Mouse (Mus musculus) limb, embryonic 13.5 days (tissue): ENCODE data around the gene Dlgap4. TPM values are rescaled to one million over a fixed set of nuclear protein-coding genes. Genes with fewer than 3 reads are reported as not detected.

Experiments used
- ATAC-seq: fragments of 200-750 bp; cut with Nextera tagmentation; 2 replicates; pipeline ENCODE4 v1.8.0; 2017; ENCODE audit warnings: low read depth, moderate number of reproducible peaks, moderate TSS enrichment; ENCODE audit not compliant: low FRiP score
- H3K27ac ChIP-seq: fragments of 300-500 bp; sonication (generic); 2 replicates; pipeline ENCODE4 v1.5.1; 2015; ENCODE audit warnings: inconsistent platforms, mild to moderate bottlenecking, moderate library complexity
- H3K27me3 ChIP-seq: fragments of 300-500 bp; sonication (generic); 2 replicates; pipeline ENCODE4 v1.6.1; 2015; ENCODE audit warnings: mild to moderate bottlenecking, inconsistent platforms
- H3K36me3 ChIP-seq: fragments of 300-500 bp; sonication (generic); 2 replicates; pipeline ENCODE4 v1.6.1; 2015; ENCODE audit warnings: inconsistent platforms, mild to moderate bottlenecking, moderate library complexity
- H3K4me1 ChIP-seq: fragments of 300-500 bp; sonication (generic); 2 replicates; pipeline ENCODE4 v1.6.1; 2015; ENCODE audit warnings: inconsistent platforms
- H3K4me2 ChIP-seq: fragments of 300-500 bp; sonication (generic); replicated peaks from 2 replicates; pipeline ENCODE4 v1.6.1; 2015; ENCODE audit warnings: inconsistent platforms, mild to moderate bottlenecking, moderate library complexity
- H3K4me3 ChIP-seq: fragments of 300-500 bp; sonication (generic); 2 replicates; pipeline ENCODE4 v1.5.1; 2015; ENCODE audit warnings: moderate library complexity, mild to moderate bottlenecking, inconsistent platforms
- H3K9ac ChIP-seq: fragments of 300-500 bp; sonication (generic); 2 replicates; pipeline ENCODE4 v1.6.1; 2015; ENCODE audit warnings: mild to moderate bottlenecking, inconsistent platforms
- H3K9me3 ChIP-seq: fragments of 300-500 bp; sonication (generic); 2 replicates; pipeline ENCODE4 v1.6.1; 2016; ENCODE audit warnings: inconsistent platforms
- WGBS: fragments of 180-500 bp; shearing (Covaris S2); methylation state at CpG from one replicate; pipeline ENCODE4 v1.1.7; 2015; 5-methylcytosine and 5-hydroxymethylcytosine counted together
- polyA plus RNA-seq: library from polyadenylated mRNA; unstranded; fragments of >200 nt; fragmentation: Nextera tagmentation; extraction: Ambion mirVana; gene quantifications from 2 replicates; pipeline ENCODE4 v1.2.1, GENCODE M21; 2015

Dlgap4 gene
- polyA plus RNA-seq, 1 experiment from 2014 or later = 101 TPM

- WGBS = 89% methylated on average over 9 of the region's 9 CpGs
- no peaks in the 10 kb centered on the region for H3K9me3 ChIP-seq
- H3K4me3 ChIP-seq = no peak overlapping the region
- H3K4me1 ChIP-seq = no peaks in the 10 kb centered on the region
- no peaks in the 10 kb centered on the region for H3K36me3 ChIP-seq
- no peak overlapping the region for H3K27ac ChIP-seq
- ATAC-seq = no peak
- H3K27me3 ChIP-seq = peaks cover 8% of the 10 kb centered on the region; the same call in 1 of the 2 replicates
- no peak overlapping the region for H3K9ac ChIP-seq
- no peak overlapping the region for H3K4me2 ChIP-seq
Observed at GRCm38 (mm10) chr2:156589481-156589880, 24.0 kb upstream of the Dlgap4 start.

GRCm38 (mm10) chr2:156594987-156595490 is 18.5 kb upstream of the Dlgap4 start:
- Histone ChIP-seq H3K9ac (no peak overlapping the region), H3K27me3 (no peaks in the 10 kb centered on the region), H3K9me3 (no peaks in the 10 kb centered on the region), H3K27ac (no peak overlapping the region), H3K4me2 (peak overlapping the region; percentile 30), H3K4me3 (no peak overlapping the region), H3K36me3 (no peaks in the 10 kb centered on the region), H3K4me1 (peaks cover 10% of the 10 kb centered on the region)
- 15% methylated on average over 15 of the region's 15 CpGs for WGBS
- ATAC-seq = no peak

- WGBS = 80% methylated on average over 7 of the region's 7 CpGs
- Histone ChIP-seq H3K4me3 (no peak overlapping the region), H3K9ac (no peak overlapping the region), H3K4me1 (no peaks in the 10 kb centered on the region), H3K9me3 (no peaks in the 10 kb centered on the region; the same call in 1 of the 2 replicates), H3K27me3 (0 out of 2 replicates have a peak, but pooled peaks cover under 1% of the 10 kb centered on the region), H3K27ac (no peak overlapping the region), H3K36me3 (no peaks in the 10 kb centered on the region), H3K4me2 (no peak overlapping the region)
- ATAC-seq = no peak
Observed at GRCm38 (mm10) chr2:156602581-156602980, 10.9 kb upstream of the Dlgap4 start.

GRCm38 (mm10) chr2:156603671-156604070 is 9.8 kb upstream of the Dlgap4 start:
- H3K9me3 ChIP-seq = no peaks in the 10 kb centered on the region; the same call in 1 of the 2 replicates
- peaks cover 11% of the 10 kb centered on the region for H3K27me3 ChIP-seq
- ATAC-seq = no peak
- H3K36me3 ChIP-seq = no peaks in the 10 kb centered on the region
- H3K4me3 ChIP-seq = no peak overlapping the region
- no peak overlapping the region for H3K4me2 ChIP-seq
- H3K4me1 ChIP-seq = no peaks in the 10 kb centered on the region
- H3K27ac ChIP-seq = no peak overlapping the region
- 83% methylated on average over 9 of the region's 9 CpGs for whole genome bisulfite sequencing
- H3K9ac ChIP-seq = no peak overlapping the region

- H3K4me1 ChIP-seq = no peaks in the 10 kb centered on the region
- peaks cover 26% of the 10 kb centered on the region for H3K27me3 ChIP-seq
- no peaks in the 10 kb centered on the region for H3K36me3 ChIP-seq
- 47% methylated on average over 3 of the region's 3 CpGs for WGBS
- H3K27ac ChIP-seq = no peak overlapping the region
- no peaks in the 10 kb centered on the region; the same call in 1 of the 2 replicates for H3K9me3 ChIP-seq
- no peak overlapping the region for H3K9ac ChIP-seq
- ATAC-seq = no peak
- no peak overlapping the region for H3K4me2 ChIP-seq
- H3K4me3 ChIP-seq = no peak overlapping the region
Observed at GRCm38 (mm10) chr2:156605144-156605543, 8.4 kb upstream of the Dlgap4 start.

- Histone ChIP-seq H3K4me3 (no peak overlapping the region), H3K4me2 (no peak overlapping the region), H3K4me1 (no peaks in the 10 kb centered on the region), H3K36me3 (no peaks in the 10 kb centered on the region), H3K9ac (no peak overlapping the region), H3K27ac (no peak overlapping the region), H3K27me3 (peaks cover 32% of the 10 kb centered on the region), H3K9me3 (no peaks in the 10 kb centered on the region; the same call in 1 of the 2 replicates)
- ATAC-seq = no peak
- WGBS = 79% methylated on average over 5 of the region's 5 CpGs
Observed at GRCm38 (mm10) chr2:156605971-156606370, 7.5 kb upstream of the Dlgap4 start.

GRCm38 (mm10) chr2:156613081-156613540 is 394 bp upstream of the Dlgap4 start:
- H3K4me2 ChIP-seq = peak overlapping the region; percentile 99
- no peak overlapping the region for H3K27ac ChIP-seq
- H3K4me3 ChIP-seq = peak overlapping the region; percentile 80
- WGBS = under 1% methylated on average over 41 of the region's 41 CpGs
- no peaks in the 10 kb centered on the region for H3K9me3 ChIP-seq
- ATAC-seq = peak; percentile 24; the same call in 1 of the 2 replicates
- H3K4me1 ChIP-seq = peaks cover 17% of the 10 kb centered on the region
- no peaks in the 10 kb centered on the region for H3K36me3 ChIP-seq
- peak overlapping the region; percentile 78 for H3K9ac ChIP-seq
- H3K27me3 ChIP-seq = peaks cover 94% of the 10 kb centered on the region

GRCm38 (mm10) chr2:156614258-156614556 is 702 bp downstream of the Dlgap4 start:
- Histone ChIP-seq H3K27me3 (peaks cover 94% of the 10 kb centered on the region), H3K4me1 (peaks cover 17% of the 10 kb centered on the region), H3K9me3 (no peaks in the 10 kb centered on the region), H3K4me2 (peak overlapping the region; percentile 99), H3K27ac (no peak overlapping the region), H3K36me3 (no peaks in the 10 kb centered on the region), H3K9ac (peak overlapping the region; percentile 78), H3K4me3 (peak overlapping the region; percentile 80)
- no peak for ATAC-seq
- WGBS = 0% methylated on average over 18 of the region's 18 CpGs

GRCm38 (mm10) chr2:156614661-156615654 is 1.5 kb downstream of the Dlgap4 start:
- Histone ChIP-seq H3K36me3 (no peaks in the 10 kb centered on the region), H3K4me3 (peak overlapping the region; percentile 80), H3K9ac (0 out of 2 replicates have a peak overlapping the region, but pooled peaks have one; percentile 0), H3K27me3 (peaks cover 94% of the 10 kb centered on the region), H3K9me3 (no peaks in the 10 kb centered on the region), H3K4me2 (peak overlapping the region; percentile 99), H3K4me1 (peaks cover 17% of the 10 kb centered on the region), H3K27ac (no peak overlapping the region)
- 7% methylated on average over 31 of the region's 31 CpGs for WGBS
- no peak; the same call in 1 of the 2 replicates for ATAC-seq

GRCm38 (mm10) chr2:156616513-156616912 is 3.0 kb downstream of the Dlgap4 start:
- Histone ChIP-seq H3K27me3 (peaks cover 84% of the 10 kb centered on the region), H3K4me1 (peaks cover 17% of the 10 kb centered on the region), H3K9ac (no peak overlapping the region), H3K27ac (no peak overlapping the region), H3K4me2 (no peak overlapping the region), H3K9me3 (no peaks in the 10 kb centered on the region), H3K4me3 (no peak overlapping the region), H3K36me3 (no peaks in the 10 kb centered on the region)
- no peak for ATAC-seq
- WGBS = 69% methylated on average over 7 of the region's 7 CpGs

GRCm38 (mm10) chr2:156617536-156617935 is 4.0 kb downstream of the Dlgap4 start:
- Histone ChIP-seq H3K9ac (no peak overlapping the region), H3K4me3 (no peak overlapping the region), H3K27ac (no peak overlapping the region), H3K36me3 (no peaks in the 10 kb centered on the region), H3K9me3 (no peaks in the 10 kb centered on the region), H3K4me1 (peaks cover 17% of the 10 kb centered on the region), H3K27me3 (peaks cover 73% of the 10 kb centered on the region), H3K4me2 (no peak overlapping the region)
- 46% methylated on average over 11 of the region's 11 CpGs for WGBS
- ATAC-seq = no peak

- H3K27me3 ChIP-seq = peaks cover 43% of the 10 kb centered on the region
- ATAC-seq = no peak
- WGBS = 82% methylated on average over 8 of the region's 8 CpGs
Observed at GRCm38 (mm10) chr2:156620874-156621273, 7.4 kb downstream of the Dlgap4 start.

More at GRCm38 (mm10) chr2:156620874-156621273, 7.4 kb downstream of the Dlgap4 start:
- Histone ChIP-seq H3K4me1 (no peaks in the 10 kb centered on the region), H3K9ac (no peak overlapping the region), H3K4me3 (no peak overlapping the region), H3K27ac (no peak overlapping the region), H3K4me2 (no peak overlapping the region), H3K36me3 (no peaks in the 10 kb centered on the region), H3K9me3 (no peaks in the 10 kb centered on the region)
